Mouse (Mus musculus) testis, adult 2 months (tissue): ENCODE data around the gene B4galnt3.

Source experiments
- CTCF ChIP-seq: fragments of 200-500 bp; IDR thresholded peaks from 2 replicates; pipeline ENCODE4 v1.5.1; 2012; ENCODE audit warnings: low read depth, mild to moderate bottlenecking, inconsistent platforms, low read length, moderate library complexity; ENCODE audit not compliant: control insufficient read depth, insufficient read depth, insufficient replicate concordance
- POLR2A ChIP-seq: fragments of 200-500 bp; IDR thresholded peaks from 2 replicates; pipeline ENCODE4 v1.6.1; 2012; ENCODE audit warnings: low read depth, mild to moderate bottlenecking, inconsistent platforms, low read length, moderate library complexity; ENCODE audit not compliant: control insufficient read depth

DNA sequence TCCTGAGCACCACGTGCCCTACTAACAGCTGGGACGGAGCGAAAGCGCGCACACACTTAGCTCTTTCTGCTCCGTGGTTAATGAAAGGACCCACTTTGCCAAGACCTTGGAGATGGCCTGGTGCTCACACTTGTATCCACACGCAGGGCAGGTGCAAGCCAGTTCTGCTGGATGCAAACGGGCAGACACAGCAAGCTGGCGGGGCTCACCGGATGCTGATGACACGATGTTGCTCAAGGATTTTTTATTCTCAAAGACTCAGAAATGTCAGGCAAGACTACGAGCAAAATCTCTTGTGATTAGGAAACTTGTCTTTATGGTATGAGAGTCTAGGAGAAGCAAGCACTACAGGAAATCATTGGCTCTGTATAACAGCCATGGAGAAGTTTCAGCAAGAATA lies 52.9 kb downstream of the B4galnt3 start:
- TF ChIP-seq CTCF (no peak), POLR2A (no peak)
